Mouse (Mus musculus) neural tube, embryonic 14.5 days (tissue): ENCODE data around the gene Rtraf. TPM values are rescaled to one million over a fixed set of nuclear protein-coding genes. Genes with fewer than 3 reads are reported as not detected.

Source experiments
- ATAC-seq: fragments of 200-750 bp; cut with Nextera tagmentation; 2 replicates; pipeline ENCODE4 v1.8.0; 2017; ENCODE audit warnings: low read depth, mild to moderate bottlenecking, moderate TSS enrichment, moderate library complexity
- H3K27ac ChIP-seq: fragments of 300-500 bp; sonication (generic); 2 replicates; pipeline ENCODE4 v1.5.1; 2014; ENCODE audit warnings: low read depth, mild to moderate bottlenecking, control low read depth, low read length, moderate library complexity, mixed read lengths
- H3K27me3 ChIP-seq: fragments of 300-500 bp; sonication (generic); 2 replicates; pipeline ENCODE4 v1.6.1; 2014; ENCODE audit warnings: low read length; ENCODE audit not compliant: control insufficient read depth, insufficient read depth
- H3K36me3 ChIP-seq: fragments of 300-500 bp; sonication (generic); 2 replicates; pipeline ENCODE4 v1.6.1; 2014; ENCODE audit warnings: low read length, mixed read lengths; ENCODE audit not compliant: control insufficient read depth, insufficient read depth
- H3K4me1 ChIP-seq: fragments of 300-500 bp; sonication (generic); 2 replicates; pipeline ENCODE4 v1.6.1; 2014; ENCODE audit warnings: low read length; ENCODE audit not compliant: control insufficient read depth, insufficient read depth
- H3K4me2 ChIP-seq: fragments of 300-500 bp; sonication (generic); 2 replicates; pipeline ENCODE4 v1.6.1; 2014; ENCODE audit warnings: mild to moderate bottlenecking, low read depth, low read length, control low read depth
- H3K4me3 ChIP-seq: fragments of 300-500 bp; sonication (generic); 2 replicates; pipeline ENCODE4 v1.5.1; 2014; ENCODE audit warnings: low read depth, low read length, control low read depth, mixed read lengths
- H3K9ac ChIP-seq: fragments of 300-500 bp; sonication (generic); replicated peaks from 2 replicates; pipeline ENCODE4 v1.6.1; 2014; ENCODE audit warnings: low read depth, mild to moderate bottlenecking, control low read depth, low read length, mixed read lengths
- H3K9me3 ChIP-seq: fragments of 300-500 bp; sonication (generic); 2 replicates; pipeline ENCODE4 v1.6.1; 2016; ENCODE audit warnings: low read length; ENCODE audit not compliant: control insufficient read depth
- WGBS: fragments of 180-500 bp; shearing (Covaris S2); extraction: QIAGEN DNeasy Blood & Tissue Kit; methylation state at CpG from one replicate; pipeline ENCODE4 v1.1.7; 2014; 5-methylcytosine and 5-hydroxymethylcytosine counted together
- polyA plus RNA-seq: library from polyadenylated mRNA; unstranded; fragments of >200 nt; fragmentation: Nextera tagmentation; extraction: Ambion mirVana; gene quantifications from 2 replicates; pipeline ENCODE4 v1.2.1, GENCODE M21; 2014

Rtraf gene
- polyA plus RNA-seq, 1 experiment from 2014 or later = 162 TPM

GRCm38 (mm10) chr14:19839600-19840332, 16.1 kb upstream of the Rtraf start:
- H3K36me3 ChIP-seq = no peaks in the 10 kb centered on the region
- H3K4me1 ChIP-seq = no peaks in the 10 kb centered on the region
- H3K27ac ChIP-seq = no peak overlapping the region
- peak overlapping the region; percentile 40 for H3K4me2 ChIP-seq
- no peaks in the 10 kb centered on the region for H3K9me3 ChIP-seq
- 25% methylated on average over 15 of the region's 15 CpGs for WGBS
- peak; percentile 88 for ATAC-seq
- no peaks in the 10 kb centered on the region for H3K27me3 ChIP-seq
- peak overlapping the region; percentile 44; the same call in 1 of the 2 replicates for H3K9ac ChIP-seq
- no peak overlapping the region for H3K4me3 ChIP-seq

GRCm38 (mm10) chr14:19836289-19836688, 12.7 kb upstream of the Rtraf start:
- Histone ChIP-seq H3K9me3 (no peaks in the 10 kb centered on the region), H3K4me1 (no peaks in the 10 kb centered on the region), H3K36me3 (no peaks in the 10 kb centered on the region), H3K27ac (no peak overlapping the region), H3K27me3 (no peaks in the 10 kb centered on the region), H3K4me2 (no peak overlapping the region), H3K4me3 (no peak overlapping the region), H3K9ac (no peak overlapping the region)
- no peak for ATAC-seq
- 90% methylated on average over 3 of the region's 3 CpGs for WGBS

- Histone ChIP-seq H3K9me3 (no peaks in the 10 kb centered on the region), H3K4me3 (no peak overlapping the region), H3K4me1 (peaks cover 16% of the 10 kb centered on the region), H3K36me3 (no peaks in the 10 kb centered on the region), H3K9ac (0 out of 2 replicates have a peak overlapping the region, but pooled peaks have one; percentile 11), H3K4me2 (peak overlapping the region; percentile 21; the same call in 1 of the 2 replicates), H3K27ac (peak overlapping the region; percentile 86), H3K27me3 (no peaks in the 10 kb centered on the region)
- 23% methylated on average over 11 of the region's 11 CpGs for WGBS
- ATAC-seq = peak; percentile 8; the same call in 1 of the 2 replicates
These were observed 1.9 kb upstream of the Rtraf start for GRCm38 (mm10) chr14:19825481-19825880.

- H3K4me2 ChIP-seq = no peak overlapping the region
- WGBS = 94% methylated on average over 5 of the region's 5 CpGs
- no peak for ATAC-seq
- H3K9me3 ChIP-seq = no peaks in the 10 kb centered on the region
- no peak overlapping the region for H3K4me3 ChIP-seq
- no peak overlapping the region for H3K27ac ChIP-seq
- H3K27me3 ChIP-seq = no peaks in the 10 kb centered on the region
- H3K4me1 ChIP-seq = peaks cover 16% of the 10 kb centered on the region
- no peak overlapping the region for H3K9ac ChIP-seq
- H3K36me3 ChIP-seq = peaks cover 3% of the 10 kb centered on the region; the same call in 1 of the 2 replicates
These were observed 1.9 kb downstream of the Rtraf start for GRCm38 (mm10) chr14:19821686-19822085.

GRCm38 (mm10) chr14:19817949-19818348, 5.7 kb downstream of the Rtraf start:
- Histone ChIP-seq H3K36me3 (peaks cover 31% of the 10 kb centered on the region), H3K27me3 (no peaks in the 10 kb centered on the region), H3K4me2 (no peak overlapping the region), H3K9me3 (no peaks in the 10 kb centered on the region), H3K4me3 (no peak overlapping the region), H3K4me1 (peaks cover 6% of the 10 kb centered on the region), H3K27ac (no peak overlapping the region), H3K9ac (no peak overlapping the region)
- no peak for ATAC-seq
- WGBS = 14% methylated on average over 1 of the region's 1 CpGs

- no peak overlapping the region for H3K4me3 ChIP-seq
- 88% methylated on average over 2 of the region's 2 CpGs for WGBS
- no peak overlapping the region for H3K4me2 ChIP-seq
- H3K27ac ChIP-seq = no peak overlapping the region
- no peaks in the 10 kb centered on the region for H3K4me1 ChIP-seq
- H3K9ac ChIP-seq = no peak overlapping the region
- peaks cover 38% of the 10 kb centered on the region for H3K36me3 ChIP-seq
- no peaks in the 10 kb centered on the region for H3K9me3 ChIP-seq
- H3K27me3 ChIP-seq = no peaks in the 10 kb centered on the region
- no peak for ATAC-seq
These were observed 10.6 kb downstream of the Rtraf start for GRCm38 (mm10) chr14:19813061-19813460.

GRCm38 (mm10) chr14:19809934-19810333, 13.7 kb downstream of the Rtraf start:
- no peak overlapping the region for H3K9ac ChIP-seq
- H3K4me3 ChIP-seq = no peak overlapping the region
- no peaks in the 10 kb centered on the region for H3K9me3 ChIP-seq
- ATAC-seq = no peak
- 67% methylated on average over 10 of the region's 10 CpGs for whole genome bisulfite sequencing
- H3K27me3 ChIP-seq = no peaks in the 10 kb centered on the region
- no peak overlapping the region for H3K4me2 ChIP-seq
- H3K27ac ChIP-seq = no peak overlapping the region
- peaks cover 19% of the 10 kb centered on the region for H3K36me3 ChIP-seq
- H3K4me1 ChIP-seq = no peaks in the 10 kb centered on the region

GRCm38 (mm10) chr14:19807858-19808257, 15.8 kb downstream of the Rtraf start:
- no peak for ATAC-seq
- Histone ChIP-seq H3K27me3 (no peaks in the 10 kb centered on the region), H3K27ac (no peak overlapping the region), H3K9ac (no peak overlapping the region), H3K4me2 (no peak overlapping the region), H3K4me3 (no peak overlapping the region), H3K9me3 (no peaks in the 10 kb centered on the region), H3K36me3 (peaks cover 6% of the 10 kb centered on the region), H3K4me1 (no peaks in the 10 kb centered on the region)
- WGBS = 97% methylated on average over 2 of the region's 2 CpGs

- Histone ChIP-seq H3K4me1 (no peaks in the 10 kb centered on the region), H3K9ac (no peak overlapping the region), H3K36me3 (peaks cover 3% of the 10 kb centered on the region), H3K27me3 (no peaks in the 10 kb centered on the region), H3K4me2 (no peak overlapping the region), H3K27ac (no peak overlapping the region), H3K4me3 (no peak overlapping the region), H3K9me3 (no peaks in the 10 kb centered on the region)
- WGBS = 70% methylated on average over 3 of the region's 3 CpGs
- no peak for ATAC-seq
These were observed 16.3 kb downstream of the Rtraf start for GRCm38 (mm10) chr14:19807339-19807738.
